Mouse (Mus musculus): ENCODE measurements around the gene Zfp39. TPM values are rescaled to one million over a fixed set of nuclear protein-coding genes. Genes with fewer than 3 reads are reported as not detected.

Gene Zfp39
- polyA plus RNA-seq, 1 experiment from 2014 or later, result 5.5 TPM

- H3K27ac ChIP-seq (ENCODE audit: low read depth, low read length), result no peak overlapping the region
- H3K4me3 ChIP-seq (ENCODE audit: low read depth, low read length), result no peak overlapping the region
- H3K9me3 ChIP-seq (replicated peaks; ENCODE audit: control insufficient read depth, low read length), result no peaks in the 10 kb centered on the region
- ATAC-seq (no peak), DNase-seq (ENCODE audit: low spot score) (no peak)
- H3K4me1 ChIP-seq (ENCODE audit: control insufficient read depth, insufficient read depth, low read length), result no peaks in the 10 kb centered on the region
- H3K4me2 ChIP-seq (ENCODE audit: low read length), result peak overlapping the region; percentile 53; the same call in 1 of the 2 replicates
- no peaks in the 10 kb centered on the region for H3K36me3 ChIP-seq (ENCODE audit: control insufficient read depth, insufficient read depth, low read length)
- H3K9ac ChIP-seq (ENCODE audit: low read length), result no peak overlapping the region
- 87% methylated on average over 1 of the region's 1 CpGs for WGBS
- no peaks in the 10 kb centered on the region for H3K27me3 ChIP-seq (replicated peaks; ENCODE audit: control insufficient read depth, insufficient read depth, low read length)
These were observed 9.8 kb upstream of the Zfp39 start for GRCm38 (mm10) chr11:58913776-58914175.

- Histone ChIP-seq H3K27ac (ENCODE audit: low read depth, low read length) (no peak overlapping the region), H3K27me3 (replicated peaks; ENCODE audit: control insufficient read depth, insufficient read depth, low read length) (no peaks in the 10 kb centered on the region), H3K4me1 (ENCODE audit: control insufficient read depth, insufficient read depth, low read length) (peaks cover 7% of the 10 kb centered on the region), H3K9ac (ENCODE audit: low read length) (no peak overlapping the region), H3K4me3 (ENCODE audit: low read depth, low read length) (no peak overlapping the region), H3K4me2 (ENCODE audit: low read length) (peak overlapping the region; percentile 85; the same call in 1 of the 2 replicates), H3K36me3 (ENCODE audit: control insufficient read depth, insufficient read depth, low read length) (peaks cover 19% of the 10 kb centered on the region), H3K9me3 (replicated peaks; ENCODE audit: control insufficient read depth, low read length) (no peaks in the 10 kb centered on the region)
- no peak for ATAC-seq
- WGBS, result 45% methylated on average over 6 of the region's 6 CpGs
- peak; percentile 33 for DNase-seq (ENCODE audit: low spot score)
These were observed 813 bp upstream of the Zfp39 start for GRCm38 (mm10) chr11:58904838-58905237.

- Histone ChIP-seq H3K9me3 (replicated peaks; ENCODE audit: control insufficient read depth, low read length) (no peaks in the 10 kb centered on the region), H3K27ac (ENCODE audit: low read depth, low read length) (no peak overlapping the region), H3K36me3 (ENCODE audit: control insufficient read depth, insufficient read depth, low read length) (peaks cover 23% of the 10 kb centered on the region), H3K9ac (ENCODE audit: low read length) (no peak overlapping the region; the same call in 1 of the 2 replicates), H3K4me2 (ENCODE audit: low read length) (peak overlapping the region; percentile 85), H3K4me1 (ENCODE audit: control insufficient read depth, insufficient read depth, low read length) (peaks cover 7% of the 10 kb centered on the region), H3K27me3 (replicated peaks; ENCODE audit: control insufficient read depth, insufficient read depth, low read length) (no peaks in the 10 kb centered on the region), H3K4me3 (ENCODE audit: low read depth, low read length) (peak overlapping the region; percentile 78)
- ATAC-seq, result peak; percentile 38
- no peak for DNase-seq (ENCODE audit: low spot score)
- 2% methylated on average over 8 of the region's 8 CpGs for WGBS
These were observed 339 bp upstream of the Zfp39 start for GRCm38 (mm10) chr11:58904410-58904718.

- Histone ChIP-seq H3K36me3 (ENCODE audit: control insufficient read depth, insufficient read depth, low read length) (peaks cover 47% of the 10 kb centered on the region), H3K27ac (ENCODE audit: low read depth, low read length) (no peak overlapping the region), H3K4me1 (ENCODE audit: control insufficient read depth, insufficient read depth, low read length) (peaks cover 7% of the 10 kb centered on the region), H3K4me2 (ENCODE audit: low read length) (no peak overlapping the region), H3K9me3 (replicated peaks; ENCODE audit: control insufficient read depth, low read length) (no peaks in the 10 kb centered on the region), H3K4me3 (ENCODE audit: low read depth, low read length) (no peak overlapping the region), H3K27me3 (replicated peaks; ENCODE audit: control insufficient read depth, insufficient read depth, low read length) (no peaks in the 10 kb centered on the region), H3K9ac (ENCODE audit: low read length) (no peak overlapping the region)
- DNase-seq (ENCODE audit: low spot score) (no peak), ATAC-seq (no peak)
These were observed 2.9 kb downstream of the Zfp39 start for GRCm38 (mm10) chr11:58901080-58901479.

GRCm38 (mm10) chr11:58897485-58897884 is 6.5 kb downstream of the Zfp39 start:
- Histone ChIP-seq H3K27ac (ENCODE audit: low read depth, low read length) (no peak overlapping the region), H3K4me3 (ENCODE audit: low read depth, low read length) (no peak overlapping the region), H3K4me2 (ENCODE audit: low read length) (no peak overlapping the region), H3K9me3 (replicated peaks; ENCODE audit: control insufficient read depth, low read length) (no peaks in the 10 kb centered on the region), H3K4me1 (ENCODE audit: control insufficient read depth, insufficient read depth, low read length) (no peaks in the 10 kb centered on the region), H3K9ac (ENCODE audit: low read length) (no peak overlapping the region), H3K27me3 (replicated peaks; ENCODE audit: control insufficient read depth, insufficient read depth, low read length) (no peaks in the 10 kb centered on the region), H3K36me3 (ENCODE audit: control insufficient read depth, insufficient read depth, low read length) (peaks cover 72% of the 10 kb centered on the region)
- no peak for DNase-seq (ENCODE audit: low spot score)
- 89% methylated on average over 6 of the region's 6 CpGs for WGBS
- no peak for ATAC-seq

- ATAC-seq, result no peak
- no peaks in the 10 kb centered on the region for H3K9me3 ChIP-seq (replicated peaks; ENCODE audit: control insufficient read depth, low read length)
- H3K4me1 ChIP-seq (ENCODE audit: control insufficient read depth, insufficient read depth, low read length), result no peaks in the 10 kb centered on the region
- no peak overlapping the region for H3K4me2 ChIP-seq (ENCODE audit: low read length)
- WGBS, result 76% methylated on average over 6 of the region's 6 CpGs
- no peak overlapping the region for H3K4me3 ChIP-seq (ENCODE audit: low read depth, low read length)
- no peak for DNase-seq (ENCODE audit: low spot score)
- no peaks in the 10 kb centered on the region for H3K27me3 ChIP-seq (replicated peaks; ENCODE audit: control insufficient read depth, insufficient read depth, low read length)
- peaks cover 77% of the 10 kb centered on the region for H3K36me3 ChIP-seq (ENCODE audit: control insufficient read depth, insufficient read depth, low read length)
- no peak overlapping the region for H3K9ac ChIP-seq (ENCODE audit: low read length)
- H3K27ac ChIP-seq (ENCODE audit: low read depth, low read length), result no peak overlapping the region
These were observed 9.6 kb downstream of the Zfp39 start for GRCm38 (mm10) chr11:58894456-58894855.

- no peak overlapping the region for H3K27ac ChIP-seq (ENCODE audit: low read depth, low read length)
- peaks cover 59% of the 10 kb centered on the region for H3K36me3 ChIP-seq (ENCODE audit: control insufficient read depth, insufficient read depth, low read length)
- no peak for DNase-seq (ENCODE audit: low spot score)
- WGBS, result 91% methylated on average over 10 of the region's 10 CpGs
- no peak overlapping the region for H3K9ac ChIP-seq (ENCODE audit: low read length)
- no peaks in the 10 kb centered on the region for H3K4me1 ChIP-seq (ENCODE audit: control insufficient read depth, insufficient read depth, low read length)
- no peaks in the 10 kb centered on the region for H3K9me3 ChIP-seq (replicated peaks; ENCODE audit: control insufficient read depth, low read length)
- no peaks in the 10 kb centered on the region for H3K27me3 ChIP-seq (replicated peaks; ENCODE audit: control insufficient read depth, insufficient read depth, low read length)
- no peak overlapping the region for H3K4me2 ChIP-seq (ENCODE audit: low read length)
- no peak for ATAC-seq
- no peak overlapping the region for H3K4me3 ChIP-seq (ENCODE audit: low read depth, low read length)
These were observed 13.5 kb downstream of the Zfp39 start for GRCm38 (mm10) chr11:58890511-58890910.

- Histone ChIP-seq H3K27ac (ENCODE audit: low read depth, low read length) (no peak overlapping the region), H3K4me2 (ENCODE audit: low read length) (no peak overlapping the region), H3K9me3 (replicated peaks; ENCODE audit: control insufficient read depth, low read length) (no peaks in the 10 kb centered on the region), H3K4me1 (ENCODE audit: control insufficient read depth, insufficient read depth, low read length) (no peaks in the 10 kb centered on the region), H3K9ac (ENCODE audit: low read length) (no peak overlapping the region), H3K4me3 (ENCODE audit: low read depth, low read length) (no peak overlapping the region), H3K36me3 (ENCODE audit: control insufficient read depth, insufficient read depth, low read length) (peaks cover 39% of the 10 kb centered on the region), H3K27me3 (replicated peaks; ENCODE audit: control insufficient read depth, insufficient read depth, low read length) (no peaks in the 10 kb centered on the region)
- DNase-seq (ENCODE audit: low spot score) (no peak), ATAC-seq (no peak)
- WGBS, result 87% methylated on average over 8 of the region's 8 CpGs
These were observed 20.3 kb downstream of the Zfp39 start for GRCm38 (mm10) chr11:58883756-58884155.

- H3K36me3 ChIP-seq (ENCODE audit: control insufficient read depth, insufficient read depth, low read length), result peaks cover 31% of the 10 kb centered on the region
These were observed 33.1 kb downstream of the Zfp39 start for GRCm38 (mm10) chr11:58870961-58871360.

More at GRCm38 (mm10) chr11:58870961-58871360, 33.1 kb downstream of the Zfp39 start:
- no peak overlapping the region for H3K4me2 ChIP-seq (ENCODE audit: low read length)
- no peak for ATAC-seq
- no peaks in the 10 kb centered on the region for H3K27me3 ChIP-seq (replicated peaks; ENCODE audit: control insufficient read depth, insufficient read depth, low read length)
- H3K9me3 ChIP-seq (replicated peaks; ENCODE audit: control insufficient read depth, low read length), result no peaks in the 10 kb centered on the region
- peaks cover 6% of the 10 kb centered on the region; the same call in 1 of the 2 replicates for H3K4me1 ChIP-seq (ENCODE audit: control insufficient read depth, insufficient read depth, low read length)
- H3K9ac ChIP-seq (ENCODE audit: low read length), result no peak overlapping the region
- DNase-seq (ENCODE audit: low spot score), result no peak
- H3K27ac ChIP-seq (ENCODE audit: low read depth, low read length), result no peak overlapping the region
- no peak overlapping the region for H3K4me3 ChIP-seq (ENCODE audit: low read depth, low read length)
- WGBS, result 91% methylated on average over 4 of the region's 4 CpGs
